ENCODE assay signal across 8 mouse cellular contexts in the genomic region with DNA sequence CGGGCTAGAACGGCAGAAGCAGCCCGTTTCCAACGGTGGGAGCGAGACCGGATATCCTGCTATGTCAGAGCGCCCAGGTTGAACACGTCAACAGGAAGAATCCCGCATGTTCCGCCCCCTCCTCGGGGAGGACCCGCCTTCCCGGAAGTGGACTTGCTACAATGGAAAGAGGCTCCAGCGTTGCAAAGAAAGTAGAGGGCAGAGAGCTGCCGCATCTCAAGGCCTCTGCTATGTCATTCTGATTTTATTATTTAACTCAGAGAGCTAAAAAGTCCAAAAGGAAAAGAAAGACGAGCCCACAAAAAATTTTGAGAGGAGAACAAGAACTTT. TPM values are rescaled to one million over a fixed set of nuclear protein-coding genes. Genes with fewer than 3 reads are reported as not detected.
DNase-seq lines count a peak whose midpoint lies in the region; ATAC-seq and TF ChIP-seq lines count a peak whose summit lies in the region.

A gene (minus strand): TSS at position 68 of the 330 bp plus-strand sequence.

- no peak for TF ChIP-seq CTCF in Patski (IDR thresholded peaks at IDR 0.05)

- peak within 1 kb of the TSS; percentile 94 for H3K9ac ChIP-seq in hindbrain, embryonic 13.5 days

- H3K36me3 ChIP-seq in hindbrain, embryonic 13.5 days, result peaks cover 24% of the 10 kb centered on the region

- ATAC-seq in Patski, result peak; percentile 95
- ATAC-seq in hindbrain, embryonic 13.5 days (ENCODE audit: low FRiP score), result peak; percentile 100

- in situ Hi-C loops in Patski (cut with MboI; ENCODE audit: low pct_unique_long_range_greater_than_20kb), result no loop called here

- peak within 1 kb of the TSS; percentile 83 for H3K27ac ChIP-seq in hindbrain, embryonic 13.5 days

- peak within 1 kb of the TSS; percentile 83 for H3K4me2 ChIP-seq in hindbrain, embryonic 13.5 days

- H3K4me1 ChIP-seq in hindbrain, embryonic 13.5 days (replicated peaks), result peaks cover 19% of the 10 kb centered on the region

- POLR2A ChIA-PET in Patski (lab: Charles Lee), result no interaction called here

- under 1% methylated on average over 16 of the region's 16 CpGs for WGBS in hindbrain, embryonic 13.5 days

- H3K9me3 ChIP-seq in hindbrain, embryonic 13.5 days, result no peaks in the 10 kb centered on the region

- DNase-seq in Patski (ENCODE audit: low read depth, low spot score), result peak; percentile 38
- DNase-seq in cerebellum, postnatal 14 days, result peak; percentile 90 to 92
- peak; percentile 86 to 87 for DNase-seq in frontal cortex, postnatal 14 days (ENCODE audit: low spot score in 2 of 2)
- peak; percentile 75 to 76 for DNase-seq in layer of hippocampus, postnatal 25 days (ENCODE audit: extremely low spot score in 1 of 2, low spot score in 1 of 2)
- DNase-seq in lung, postnatal 25 days (ENCODE audit: low spot score), result peak; percentile 95
- DNase-seq in retina, embryonic 14.5 days (ENCODE audit: low spot score), result peak; percentile 93
- peak; percentile 92 for DNase-seq in thymus, postnatal 4 days

- CTCF ChIA-PET in Patski (lab: Charles Lee), result interaction anchor here (1.2 kb wide), 2 partner anchors 29 to 167 kb away, joined by 3 read pairs; no protein-coding TSS in a partner anchor

- no peaks in the 10 kb centered on the region for H3K27me3 ChIP-seq in Patski
- H3K27me3 ChIP-seq in hindbrain, embryonic 13.5 days, result no peaks in the 10 kb centered on the region

- peak within 1 kb of the TSS; percentile 84 for H3K4me3 ChIP-seq in hindbrain, embryonic 13.5 days

RNA-seq across cellular contexts. Expression of the gene that starts here (rescaled TPM):
- 58.6 TPM for polyA plus RNA-seq in Patski (2021)
- polyA plus RNA-seq in hindbrain, embryonic 13.5 days (2015; fragmentation: Nextera tagmentation; extraction: Ambion mirVana), result 77.0 and 82.8 TPM in 2 replicates
- total RNA-seq in layer of hippocampus, postnatal 25 days (2021), result 10 to 100 TPM; 32.3 to 40.3 TPM

Comparison
In these comparisons a context has a peak if more than half of its experiments do, and no peak if none do; other contexts are left out.
1. Peak in every context shown above with its lines: DNase-seq, ATAC-seq, H3K4me3 ChIP-seq and H3K27ac ChIP-seq.
2. DNase-seq: peak in every context shown above with its lines; median percentile 95 in lung, postnatal 25 days; 93 in retina, embryonic 14.5 days; 92 in thymus, postnatal 4 days; 91 in cerebellum, postnatal 14 days; 86 in frontal cortex, postnatal 14 days; 76 in layer of hippocampus, postnatal 25 days; 38 in Patski.